Mouse (Mus musculus) heart, postnatal 0 days (tissue): ENCODE measurements around the gene Gm973. TPM values are rescaled to one million over a fixed set of nuclear protein-coding genes. Genes with fewer than 3 reads are reported as not detected.

Experiments
- ATAC-seq: fragments of 200-750 bp; cut with Nextera tagmentation; 2 replicates; pipeline ENCODE4 v1.8.0; 2017; ENCODE audit warnings: low read depth, moderate number of reproducible peaks, moderate library complexity; ENCODE audit not compliant: insufficient read depth
- DNase-seq: peaks from one replicate; pipeline ENCODE4 v3.0.0-alpha.2; 2016; ENCODE audit warnings: low spot score
- H3K27ac ChIP-seq: fragments of 300-500 bp; sonication (generic); 2 replicates; pipeline ENCODE4 v1.5.1; 2014; ENCODE audit warnings: low read depth, mild to moderate bottlenecking
- H3K27me3 ChIP-seq: fragments of 300-500 bp; sonication (generic); 2 replicates; pipeline ENCODE4 v1.6.1; 2014; ENCODE audit warnings: low read length, mixed read lengths; ENCODE audit not compliant: control insufficient read depth, insufficient read depth
- H3K36me3 ChIP-seq: fragments of 300-500 bp; sonication (generic); replicated peaks from 2 replicates; pipeline ENCODE4 v1.6.1; 2014; ENCODE audit warnings: low read length, mixed read lengths; ENCODE audit not compliant: control insufficient read depth, insufficient read depth
- H3K4me1 ChIP-seq: fragments of 300-500 bp; sonication (generic); 2 replicates; pipeline ENCODE4 v1.6.1; 2014; ENCODE audit warnings: antibody characterized with exemption; ENCODE audit not compliant: control insufficient read depth, insufficient read depth
- H3K4me2 ChIP-seq: fragments of 300-500 bp; sonication (generic); 2 replicates; pipeline ENCODE4 v1.6.1; 2014; ENCODE audit warnings: low read depth, mild to moderate bottlenecking, low read length, moderate library complexity
- H3K4me3 ChIP-seq: fragments of 300-500 bp; sonication (generic); 2 replicates; pipeline ENCODE4 v1.5.1; 2014; ENCODE audit warnings: low read depth, low read length
- H3K9ac ChIP-seq: fragments of 300-500 bp; sonication (generic); replicated peaks from 2 replicates; pipeline ENCODE4 v1.6.1; 2014; ENCODE audit warnings: low read depth, low read length, mixed read lengths
- H3K9me3 ChIP-seq: fragments of 300-500 bp; sonication (generic); replicated peaks from 2 replicates; pipeline ENCODE4 v1.6.1; 2016; ENCODE audit warnings: low read length; ENCODE audit not compliant: control insufficient read depth
- CTCF ChIP-seq: IDR thresholded peaks from 2 replicates; pipeline ENCODE4 v1.5.1; 2016; ENCODE audit warnings: antibody characterized with exemption, control low read depth, low read depth
- EP300 ChIP-seq: IDR thresholded peaks from 2 replicates; pipeline ENCODE4 v1.6.1; 2016; ENCODE audit warnings: antibody characterized with exemption, low read depth
- WGBS: fragments of 180-500 bp; shearing (Covaris S2); extraction: QIAGEN DNeasy Blood & Tissue Kit; methylation state at CpG from one replicate; pipeline ENCODE4 v1.1.7; 2014; 5-methylcytosine and 5-hydroxymethylcytosine counted together
- polyA plus RNA-seq: library from polyadenylated mRNA; unstranded; fragments of >200 nt; fragmentation: Nextera tagmentation; extraction: Ambion mirVana; gene quantifications from 2 replicates; pipeline ENCODE4 v1.2.1, GENCODE M21; 2015
- total RNA-seq: library from RNA; depleted of rRNA; stranded (reverse); fragments of >200 nt; gene quantifications from 2 replicates; pipeline ENCODE4 v1.2.3, GENCODE M21; 2014; ENCODE audit warnings: low replicate concordance

Gm973 gene
- total and polyA plus RNA-seq, 2 experiments from 2014 or later, result 0.14 TPM; not detected in 1

DNA sequence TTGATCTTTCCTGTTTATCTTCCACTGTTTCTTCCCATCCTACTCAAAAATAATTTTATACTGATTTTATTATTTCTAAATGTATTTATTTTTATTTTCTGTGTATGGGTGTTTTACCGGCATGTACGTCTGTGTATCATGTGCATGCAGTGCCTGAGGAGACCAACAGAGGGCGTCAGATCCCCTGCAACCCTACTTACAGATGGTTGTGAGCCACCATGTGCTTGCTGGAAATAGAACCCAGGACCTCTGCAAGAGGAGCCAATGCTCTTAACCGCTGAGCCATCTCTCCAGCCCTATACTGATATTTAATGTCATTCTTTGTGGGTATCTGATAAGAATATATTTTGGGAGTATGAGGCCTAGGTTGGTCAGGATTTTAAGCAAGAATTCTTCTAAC, 93.4 kb downstream of the Gm973 start:
- Histone ChIP-seq H3K4me3 (no peak overlapping the region), H3K36me3 (no peaks in the 10 kb centered on the region), H3K4me2 (no peak overlapping the region), H3K9me3 (no peaks in the 10 kb centered on the region), H3K4me1 (no peaks in the 10 kb centered on the region), H3K27ac (0 out of 2 replicates have a peak overlapping the region, but pooled peaks have one; percentile 33), H3K9ac (no peak overlapping the region), H3K27me3 (no peaks in the 10 kb centered on the region)
- WGBS, result 74% methylated on average over 4 of the region's 4 CpGs
- ATAC-seq, result no peak
- no peak for DNase-seq
- TF ChIP-seq EP300 (no peak), CTCF (0 out of 2 replicates have a peak, but pooled peaks have one; percentile 6)

DNA sequence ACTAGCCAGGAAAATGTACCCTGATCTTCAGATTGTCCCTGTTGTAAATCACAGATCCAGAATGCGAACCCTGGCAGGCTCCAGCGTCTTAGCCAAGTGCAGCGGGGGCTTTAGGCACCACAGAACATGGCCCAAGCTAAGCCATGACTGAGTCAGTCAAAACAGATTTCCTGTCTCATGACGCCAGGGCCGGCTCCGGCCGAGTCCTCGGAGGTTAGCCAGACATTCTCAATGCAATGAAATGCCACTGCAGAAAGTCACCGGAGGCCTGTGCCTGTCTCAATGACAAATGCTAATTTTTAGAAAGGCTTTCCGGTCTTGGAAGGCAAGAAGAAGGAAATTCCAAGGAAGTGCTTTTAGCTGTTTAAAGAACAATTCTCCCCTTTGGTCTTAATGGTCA, 93.8 kb downstream of the Gm973 start:
- Histone ChIP-seq H3K9me3 (no peaks in the 10 kb centered on the region), H3K4me3 (no peak overlapping the region), H3K4me1 (no peaks in the 10 kb centered on the region), H3K9ac (no peak overlapping the region), H3K27me3 (no peaks in the 10 kb centered on the region), H3K4me2 (no peak overlapping the region), H3K27ac (0 out of 2 replicates have a peak overlapping the region, but pooled peaks have one; percentile 33), H3K36me3 (no peaks in the 10 kb centered on the region)
- TF ChIP-seq CTCF, result no peak
- WGBS, result 44% methylated on average over 10 of the region's 10 CpGs
- peak; percentile 29 for DNase-seq
- ATAC-seq, result peak; percentile 36; the same call in 1 of the 2 replicates

DNA sequence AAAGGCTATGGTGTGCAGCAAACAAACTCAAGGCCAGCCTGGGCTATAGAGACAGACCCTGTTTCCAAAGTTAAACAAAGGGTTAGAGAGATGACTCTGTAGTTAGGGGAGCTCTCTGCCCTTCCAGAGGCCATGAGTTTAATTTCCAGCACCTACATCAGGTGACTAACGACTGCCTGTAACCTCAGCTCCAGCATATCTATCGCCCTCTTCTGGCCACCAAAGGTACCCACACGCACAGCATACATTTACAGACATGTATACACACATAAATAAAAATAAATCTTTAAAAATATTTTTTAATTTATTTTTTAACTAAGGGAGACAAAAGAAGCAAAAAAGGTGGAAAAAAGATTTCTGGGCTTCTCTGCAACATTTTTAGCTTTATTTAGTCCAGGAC, 94.9 kb downstream of the Gm973 start:
- H3K27me3 ChIP-seq, result no peaks in the 10 kb centered on the region
- H3K9me3 ChIP-seq, result no peaks in the 10 kb centered on the region
- TF ChIP-seq EP300, result no peak
- no peak for TF ChIP-seq CTCF
- H3K4me3 ChIP-seq, result no peak overlapping the region
- DNase-seq, result no peak
- no peaks in the 10 kb centered on the region for H3K36me3 ChIP-seq
- H3K9ac ChIP-seq, result no peak overlapping the region
- H3K27ac ChIP-seq, result no peak overlapping the region
- 85% methylated on average over 3 of the region's 3 CpGs for WGBS
- ATAC-seq, result no peak
- H3K4me1 ChIP-seq, result no peaks in the 10 kb centered on the region
- no peak overlapping the region for H3K4me2 ChIP-seq

DNA sequence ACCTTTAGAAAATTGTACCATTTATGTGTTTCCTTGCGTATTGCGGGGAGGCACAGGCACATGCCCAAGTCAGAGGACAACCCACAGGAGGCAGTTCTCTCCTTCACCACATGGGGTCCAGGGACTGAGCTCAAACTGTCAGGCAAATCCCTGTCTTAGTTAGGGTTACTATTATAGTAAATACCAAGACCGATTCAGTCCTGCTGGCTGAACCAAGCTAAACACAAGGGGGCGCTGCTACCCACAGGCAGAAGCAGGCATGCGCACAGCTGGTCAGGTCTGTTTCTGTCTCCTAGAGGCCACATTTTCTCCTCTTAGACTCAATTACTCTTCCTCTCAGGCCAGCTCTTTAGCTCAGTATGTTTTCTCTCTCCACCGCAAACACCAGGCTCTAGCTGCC, 97.7 kb downstream of the Gm973 start:
- Histone ChIP-seq H3K9ac (no peak overlapping the region), H3K4me3 (no peak overlapping the region), H3K4me2 (no peak overlapping the region), H3K27me3 (no peaks in the 10 kb centered on the region), H3K27ac (no peak overlapping the region), H3K4me1 (no peaks in the 10 kb centered on the region), H3K36me3 (no peaks in the 10 kb centered on the region), H3K9me3 (no peaks in the 10 kb centered on the region)
- DNase-seq (peak; percentile 25), ATAC-seq (no peak)
- WGBS, result 46% methylated on average over 6 of the region's 6 CpGs
- TF ChIP-seq CTCF, result peak; percentile 57
- TF ChIP-seq EP300, result no peak

DNA sequence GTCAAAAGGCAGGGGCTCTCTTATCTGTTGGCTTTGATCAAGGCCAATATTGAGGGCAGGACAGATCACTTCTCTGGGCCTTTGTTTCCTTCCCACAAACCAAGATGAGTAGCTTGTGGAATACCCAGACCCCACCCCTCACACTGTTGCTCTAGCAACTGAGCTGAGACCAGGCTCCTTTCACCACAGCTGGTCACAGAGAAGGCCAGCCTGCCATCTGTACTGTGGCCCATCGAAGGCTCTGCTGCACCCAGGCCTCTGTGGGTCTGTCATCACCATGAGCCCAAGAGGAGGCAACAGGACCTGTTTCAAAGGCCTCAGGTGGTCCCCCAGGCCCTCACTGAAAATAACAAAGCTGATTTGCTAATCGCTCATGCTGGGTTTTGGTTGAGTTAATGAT, 99.0 kb downstream of the Gm973 start:
- no peak for DNase-seq
- H3K4me1 ChIP-seq, result no peaks in the 10 kb centered on the region
- no peaks in the 10 kb centered on the region for H3K27me3 ChIP-seq

DNA sequence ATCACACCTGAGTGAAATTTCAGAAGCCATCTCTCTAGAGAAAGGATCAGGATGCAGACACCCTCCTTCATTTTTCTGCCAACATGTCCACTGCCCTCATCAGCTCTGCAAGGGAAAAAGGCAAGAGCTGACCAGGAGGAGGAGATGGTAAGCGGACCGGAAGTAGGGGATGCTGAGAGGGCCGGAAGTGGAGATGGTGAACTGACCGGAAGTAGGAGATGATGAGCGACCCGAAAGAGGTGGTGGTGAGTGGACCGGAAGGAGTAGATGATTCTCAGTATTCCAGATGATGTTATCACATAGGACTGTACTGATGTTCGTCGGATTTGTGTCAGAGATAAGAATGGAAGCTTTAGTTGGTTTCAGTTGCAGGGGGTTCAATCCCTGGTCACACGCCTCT, 103.1 kb downstream of the Gm973 start:
- Histone ChIP-seq H3K9ac (no peak overlapping the region), H3K4me3 (no peak overlapping the region), H3K4me1 (no peaks in the 10 kb centered on the region), H3K9me3 (no peaks in the 10 kb centered on the region), H3K27me3 (no peaks in the 10 kb centered on the region; the same call in 1 of the 2 replicates), H3K36me3 (no peaks in the 10 kb centered on the region), H3K4me2 (no peak overlapping the region), H3K27ac (no peak overlapping the region)
- DNase-seq (no peak), ATAC-seq (no peak)
- WGBS, result 79% methylated on average over 10 of the region's 10 CpGs
- TF ChIP-seq CTCF, result no peak
- no peak for TF ChIP-seq EP300

More for the DNA sequence above, 99.0 kb downstream of the Gm973 start:
- Histone ChIP-seq H3K4me2 (no peak overlapping the region), H3K27ac (no peak overlapping the region), H3K9me3 (no peaks in the 10 kb centered on the region), H3K9ac (no peak overlapping the region), H3K36me3 (no peaks in the 10 kb centered on the region), H3K4me3 (no peak overlapping the region)
- WGBS, result 82% methylated on average over 2 of the region's 2 CpGs
- TF ChIP-seq CTCF, result no peak
- no peak for TF ChIP-seq EP300
- no peak for ATAC-seq
